Mouse (Mus musculus) neural tube, embryonic 12.5 days (tissue): Measurements from ENCODE around the gene Srsf12. TPM values are rescaled to one million over a fixed set of nuclear protein-coding genes. Genes with fewer than 3 reads are reported as not detected.

Source experiments
- ATAC-seq: fragments of 200-750 bp; cut with Nextera tagmentation; 2 replicates; pipeline ENCODE4 v1.8.0; 2017; ENCODE audit warnings: low read depth, mild to moderate bottlenecking, moderate TSS enrichment, moderate library complexity; ENCODE audit not compliant: low FRiP score
- H3K27ac ChIP-seq: fragments of 300-500 bp; sonication (generic); 2 replicates; pipeline ENCODE4 v1.5.1; 2016
- H3K27me3 ChIP-seq: fragments of 300-500 bp; sonication (generic); replicated peaks from 2 replicates; pipeline ENCODE4 v1.6.1; 2016; ENCODE audit warnings: mild to moderate bottlenecking
- H3K36me3 ChIP-seq: fragments of 300-500 bp; sonication (generic); 2 replicates; pipeline ENCODE4 v1.6.1; 2016; ENCODE audit warnings: mild to moderate bottlenecking
- H3K4me1 ChIP-seq: fragments of 300-500 bp; sonication (generic); 2 replicates; pipeline ENCODE4 v1.6.1; 2016
- H3K4me2 ChIP-seq: fragments of 300-500 bp; sonication (generic); replicated peaks from 2 replicates; pipeline ENCODE4 v1.6.1; 2016; ENCODE audit warnings: mild to moderate bottlenecking
- H3K4me3 ChIP-seq: fragments of 300-500 bp; sonication (generic); 2 replicates; pipeline ENCODE4 v1.5.1; 2016
- H3K9ac ChIP-seq: fragments of 300-500 bp; sonication (generic); 2 replicates; pipeline ENCODE4 v1.6.1; 2016; ENCODE audit warnings: mild to moderate bottlenecking
- H3K9me3 ChIP-seq: fragments of 300-500 bp; sonication (generic); 2 replicates; pipeline ENCODE4 v1.6.1; 2016; ENCODE audit warnings: mild to moderate bottlenecking
- WGBS: fragments of 180-500 bp; shearing (Covaris S2); methylation state at CpG from one replicate; pipeline ENCODE4 v1.1.7; 2016; 5-methylcytosine and 5-hydroxymethylcytosine counted together
- polyA plus RNA-seq: library from polyadenylated mRNA; unstranded; fragments of >200 nt; fragmentation: Nextera tagmentation; extraction: Ambion mirVana; gene quantifications from 2 replicates; pipeline ENCODE4 v1.2.1, GENCODE M21; 2016

The Srsf12 gene
- polyA plus RNA-seq, result 20.2 and 23.1 TPM in 2 replicates

DNA sequence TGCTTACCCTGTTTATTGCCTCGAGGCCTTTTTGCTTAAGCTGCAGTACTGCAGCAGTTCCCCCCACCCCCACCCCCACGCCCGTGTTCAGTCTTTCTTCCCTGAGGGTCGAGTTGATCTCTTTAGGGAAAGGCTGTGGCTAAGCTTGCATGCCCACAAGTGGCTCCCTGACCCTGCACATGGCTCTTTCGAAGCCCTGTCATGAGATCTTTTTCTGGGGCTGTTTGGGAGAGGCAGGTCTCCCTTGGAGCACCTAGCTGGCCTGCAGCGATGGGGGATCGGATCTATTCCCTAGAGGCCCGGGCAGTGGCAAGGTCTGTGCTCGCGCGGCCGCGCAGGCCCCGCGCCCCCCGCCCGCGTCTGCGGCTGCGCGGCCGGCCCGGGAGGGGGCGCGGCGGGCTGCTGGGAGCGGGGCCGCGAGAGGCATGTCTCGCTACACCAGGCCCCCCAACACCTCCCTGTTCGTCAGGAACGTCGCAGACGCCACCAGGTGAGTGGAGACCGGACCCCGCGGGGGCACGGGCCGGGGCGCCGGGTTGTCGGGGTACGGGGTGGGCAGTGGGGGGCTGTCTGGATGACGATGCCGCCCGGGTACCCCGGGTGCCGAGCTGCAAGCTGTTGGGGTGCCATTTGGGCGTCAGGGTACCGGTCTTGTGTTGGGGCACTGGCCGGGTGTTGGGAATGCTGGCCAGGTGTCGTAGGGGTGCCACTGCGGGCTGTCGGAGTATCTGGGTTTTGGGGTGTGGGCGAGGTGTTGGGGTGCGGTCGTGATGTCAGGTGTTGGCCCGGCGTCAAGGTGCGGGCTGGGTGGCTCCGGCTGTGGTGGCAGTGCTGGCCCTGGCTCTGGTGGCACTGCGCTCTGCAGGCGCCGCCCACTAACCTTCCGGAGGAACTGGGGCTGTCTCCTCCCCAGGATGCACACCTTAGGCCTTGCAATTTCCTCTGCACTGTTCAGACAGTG is at the start of gene Srsf12:
Srsf12 (plus strand) TSS at position 111 of the 961 bp plus-strand sequence.
- H3K4me3 ChIP-seq, result peak within 1 kb of the TSS; percentile 73
- no peaks in the 10 kb centered on the region; the same call in 1 of the 2 replicates for H3K9me3 ChIP-seq
- WGBS, result 2% methylated on average over 62 of the region's 65 CpGs
- H3K4me2 ChIP-seq, result peak within 1 kb of the TSS; percentile 99
- H3K4me1 ChIP-seq, result peaks cover 14% of the 10 kb centered on the region
- ATAC-seq, result peak; percentile 86
- no peaks in the 10 kb centered on the region for H3K36me3 ChIP-seq
- H3K27ac ChIP-seq, result no peak within 1 kb of the TSS
- H3K9ac ChIP-seq, result peak within 1 kb of the TSS; percentile 83
- H3K27me3 ChIP-seq, result no peaks in the 10 kb centered on the region

GRCm38 (mm10) chr4:33183477-33183876 is 25.3 kb upstream of the Srsf12 start:
- Histone ChIP-seq H3K36me3 (no peaks in the 10 kb centered on the region), H3K9ac (no peak overlapping the region)

DNA sequence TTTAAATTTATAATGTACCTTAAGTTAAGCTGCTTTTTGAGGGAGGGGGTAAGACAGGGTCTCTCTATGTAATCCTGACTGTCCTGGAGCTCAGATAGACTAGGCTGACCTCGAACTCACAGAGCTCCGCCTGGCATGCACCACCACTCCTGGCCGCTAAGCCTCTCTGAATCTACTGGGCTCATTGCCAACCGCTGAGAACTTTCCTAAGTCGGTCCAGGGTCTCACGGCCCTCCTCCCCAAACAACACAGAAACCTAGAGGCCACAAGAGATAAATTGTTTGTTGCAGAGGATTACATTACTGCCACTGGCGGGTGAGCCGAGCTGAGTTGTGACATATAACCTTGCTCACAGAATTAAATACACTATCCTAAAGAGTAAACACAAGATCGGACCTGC is 20.6 kb upstream of the Srsf12 start:
- no peak overlapping the region for H3K9ac ChIP-seq
- H3K4me3 ChIP-seq, result no peak overlapping the region; the same call in 1 of the 2 replicates

More at GRCm38 (mm10) chr4:33183477-33183876, 25.3 kb upstream of the Srsf12 start:
- Histone ChIP-seq H3K27ac (no peak overlapping the region), H3K4me1 (no peaks in the 10 kb centered on the region), H3K4me2 (no peak overlapping the region), H3K27me3 (0 out of 2 replicates have a peak, but pooled peaks cover 9% of the 10 kb centered on the region), H3K4me3 (no peak overlapping the region), H3K9me3 (no peaks in the 10 kb centered on the region)
- no peak for ATAC-seq
- 86% methylated on average over 5 of the region's 5 CpGs for WGBS

DNA sequence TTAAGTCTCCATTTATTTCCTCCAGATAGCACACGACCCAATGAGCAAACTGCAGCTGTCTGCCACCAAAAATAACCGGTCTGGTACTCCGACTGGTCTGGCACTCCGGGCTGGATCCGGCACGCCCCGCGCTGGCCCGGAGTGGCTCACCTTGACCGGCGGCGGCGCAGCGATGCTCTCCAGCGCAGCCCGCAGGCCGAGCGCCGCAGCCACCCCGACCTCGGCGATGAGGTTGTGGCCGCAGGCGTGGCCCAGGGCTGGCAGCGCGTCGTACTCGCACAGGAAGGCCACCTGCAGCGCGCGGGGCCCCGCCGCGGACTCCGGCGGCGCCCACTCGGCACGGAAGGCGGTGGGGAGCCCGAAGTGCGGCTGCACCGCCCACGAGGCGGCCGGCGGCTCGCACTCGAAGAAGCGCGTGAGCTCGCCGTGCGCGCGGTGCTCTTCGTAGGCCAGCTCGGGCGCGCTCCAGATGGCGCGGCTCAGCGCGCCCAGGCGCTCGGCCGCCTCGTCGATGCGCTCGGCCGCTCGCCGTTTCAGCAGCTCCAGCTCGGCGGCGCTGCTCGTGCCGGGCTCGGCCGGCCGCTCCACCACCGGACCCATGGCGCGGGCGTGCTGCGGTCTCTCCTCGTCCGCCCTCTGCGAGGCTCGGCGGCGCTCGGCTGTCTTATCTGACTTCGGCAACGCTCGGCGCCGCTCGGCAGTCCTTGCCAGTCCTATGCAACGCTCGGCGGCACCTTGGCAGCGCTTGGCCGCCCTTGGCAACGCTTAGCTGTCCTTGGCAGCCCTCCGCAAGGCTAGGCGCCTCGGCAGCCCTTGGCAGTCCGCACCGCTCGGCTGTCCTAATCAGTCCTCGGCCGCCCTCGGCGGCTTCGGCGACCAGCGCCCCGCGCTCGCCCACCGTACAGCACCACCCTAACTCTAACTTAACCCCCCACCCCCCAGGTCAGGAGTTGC is 19.7 kb upstream of the Srsf12 start:
- H3K9ac ChIP-seq, result peak overlapping the region; percentile 69
- H3K36me3 ChIP-seq, result no peaks in the 10 kb centered on the region
- H3K4me3 ChIP-seq, result peak overlapping the region; percentile 71
- no peaks in the 10 kb centered on the region for H3K9me3 ChIP-seq
- peak overlapping the region; percentile 54 for H3K27ac ChIP-seq
- under 1% methylated on average over 123 of the region's 123 CpGs for WGBS
- peak overlapping the region; percentile 78 for H3K4me2 ChIP-seq
- peaks cover 2% of the 10 kb centered on the region; the same call in 1 of the 2 replicates for H3K4me1 ChIP-seq
- 0 out of 2 replicates have a peak, but pooled peaks cover 9% of the 10 kb centered on the region for H3K27me3 ChIP-seq
- ATAC-seq, result peak; percentile 92

More for the DNA sequence above, 20.6 kb upstream of the Srsf12 start:
- ATAC-seq, result 0 out of 2 replicates have a peak, but pooled peaks have one; percentile 26
- H3K27me3 ChIP-seq, result 0 out of 2 replicates have a peak, but pooled peaks cover 9% of the 10 kb centered on the region
- no peak overlapping the region for H3K27ac ChIP-seq
- no peaks in the 10 kb centered on the region for H3K9me3 ChIP-seq
- no peaks in the 10 kb centered on the region for H3K36me3 ChIP-seq
- peaks cover 2% of the 10 kb centered on the region; the same call in 1 of the 2 replicates for H3K4me1 ChIP-seq
- H3K4me2 ChIP-seq, result peak overlapping the region; percentile 78
- WGBS, result 27% methylated on average over 9 of the region's 9 CpGs

- WGBS, result 19% methylated on average over 6 of the region's 6 CpGs
- no peak for ATAC-seq
- Histone ChIP-seq H3K36me3 (no peaks in the 10 kb centered on the region), H3K9me3 (no peaks in the 10 kb centered on the region), H3K27ac (peak within 1 kb of the TSS; percentile 54), H3K27me3 (0 out of 2 replicates have a peak, but pooled peaks cover 9% of the 10 kb centered on the region), H3K4me2 (peak within 1 kb of the TSS; percentile 78), H3K9ac (peak within 1 kb of the TSS; percentile 69), H3K4me1 (peaks cover 2% of the 10 kb centered on the region; the same call in 1 of the 2 replicates), H3K4me3 (peak within 1 kb of the TSS; percentile 71)
These were observed 19.1 kb upstream of the Srsf12 start, which contains the start of gene Pm20d2 for GRCm38 (mm10) chr4:33189735-33190036. Gene Pm20d2, minus strand, starts transcription at chr4:33189737.

- no peak overlapping the region for H3K27ac ChIP-seq
- H3K4me3 ChIP-seq, result no peak overlapping the region
- no peaks in the 10 kb centered on the region for H3K36me3 ChIP-seq
- no peak overlapping the region for H3K9ac ChIP-seq
- H3K9me3 ChIP-seq, result no peaks in the 10 kb centered on the region
- 10% methylated on average over 2 of the region's 2 CpGs for WGBS
- no peaks in the 10 kb centered on the region for H3K27me3 ChIP-seq
- H3K4me2 ChIP-seq, result no peak overlapping the region
- no peaks in the 10 kb centered on the region for H3K4me1 ChIP-seq
- no peak for ATAC-seq
These were observed 10.7 kb upstream of the Srsf12 start for GRCm38 (mm10) chr4:33198117-33198516.

GRCm38 (mm10) chr4:33204682-33205081 is 4.1 kb upstream of the Srsf12 start:
- 4% methylated on average over 4 of the region's 4 CpGs for WGBS
- Histone ChIP-seq H3K27ac (no peak overlapping the region), H3K27me3 (no peaks in the 10 kb centered on the region), H3K9ac (no peak overlapping the region), H3K4me2 (no peak overlapping the region), H3K9me3 (no peaks in the 10 kb centered on the region), H3K4me3 (no peak overlapping the region), H3K4me1 (peaks cover 14% of the 10 kb centered on the region), H3K36me3 (no peaks in the 10 kb centered on the region)
- no peak for ATAC-seq

DNA sequence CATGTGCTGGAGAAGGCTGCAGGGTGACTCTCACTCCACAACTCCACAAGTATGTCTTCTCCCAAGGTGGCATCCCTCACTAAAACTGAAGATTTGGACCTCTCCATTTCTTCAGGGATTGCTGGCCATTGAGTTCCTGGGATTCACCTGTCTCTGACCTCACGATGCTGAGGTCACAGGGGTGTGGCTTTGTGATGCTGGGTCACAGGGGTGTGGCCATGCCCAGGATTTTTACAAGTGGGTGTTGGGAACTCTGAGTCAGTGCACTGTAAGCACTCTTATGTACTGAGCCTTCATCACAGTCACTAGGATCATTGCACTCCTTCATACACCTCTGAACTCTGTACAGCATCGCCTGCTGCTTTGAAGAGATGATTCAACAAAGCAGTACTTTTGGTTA is 1.2 kb upstream of the Srsf12 start:
- H3K4me2 ChIP-seq, result no peak overlapping the region
- H3K4me3 ChIP-seq, result no peak overlapping the region
- ATAC-seq, result no peak
- no peak overlapping the region for H3K9ac ChIP-seq
- H3K27ac ChIP-seq, result no peak overlapping the region
- H3K27me3 ChIP-seq, result no peaks in the 10 kb centered on the region
- 67% methylated on average over 2 of the region's 2 CpGs for WGBS
- H3K36me3 ChIP-seq, result no peaks in the 10 kb centered on the region
- no peaks in the 10 kb centered on the region; the same call in 1 of the 2 replicates for H3K9me3 ChIP-seq
- peaks cover 14% of the 10 kb centered on the region for H3K4me1 ChIP-seq

- H3K9ac ChIP-seq, result no peak overlapping the region
- no peak overlapping the region for H3K4me2 ChIP-seq
- WGBS, result 32% methylated on average over 1 of the region's 1 CpGs
These were observed 13.1 kb downstream of the Srsf12 start for GRCm38 (mm10) chr4:33221847-33222246.

GRCm38 (mm10) chr4:33224003-33224675 is 15.3 kb downstream of the Srsf12 start:
- Histone ChIP-seq H3K9ac (no peak overlapping the region), H3K9me3 (no peaks in the 10 kb centered on the region), H3K27me3 (no peaks in the 10 kb centered on the region), H3K4me3 (no peak overlapping the region), H3K36me3 (no peaks in the 10 kb centered on the region), H3K4me1 (no peaks in the 10 kb centered on the region), H3K27ac (no peak overlapping the region), H3K4me2 (no peak overlapping the region)
- no peak for ATAC-seq
- 76% methylated on average over 7 of the region's 7 CpGs for whole genome bisulfite sequencing

More at GRCm38 (mm10) chr4:33221847-33222246, 13.1 kb downstream of the Srsf12 start:
- H3K36me3 ChIP-seq, result no peaks in the 10 kb centered on the region
- H3K27ac ChIP-seq, result no peak overlapping the region
- no peaks in the 10 kb centered on the region for H3K9me3 ChIP-seq
- no peaks in the 10 kb centered on the region for H3K27me3 ChIP-seq
- no peaks in the 10 kb centered on the region for H3K4me1 ChIP-seq
- H3K4me3 ChIP-seq, result no peak overlapping the region
- no peak for ATAC-seq

- Histone ChIP-seq H3K27ac (no peak overlapping the region), H3K27me3 (no peaks in the 10 kb centered on the region), H3K9me3 (no peaks in the 10 kb centered on the region), H3K4me1 (no peaks in the 10 kb centered on the region), H3K4me3 (no peak overlapping the region), H3K4me2 (no peak overlapping the region), H3K36me3 (no peaks in the 10 kb centered on the region), H3K9ac (no peak overlapping the region)
- ATAC-seq, result no peak
- 89% methylated on average over 7 of the region's 7 CpGs for WGBS
These were observed 18.4 kb downstream of the Srsf12 start for GRCm38 (mm10) chr4:33227164-33227563.
